ENCODE assay signal across 8 mouse cellular contexts in the genomic region with DNA sequence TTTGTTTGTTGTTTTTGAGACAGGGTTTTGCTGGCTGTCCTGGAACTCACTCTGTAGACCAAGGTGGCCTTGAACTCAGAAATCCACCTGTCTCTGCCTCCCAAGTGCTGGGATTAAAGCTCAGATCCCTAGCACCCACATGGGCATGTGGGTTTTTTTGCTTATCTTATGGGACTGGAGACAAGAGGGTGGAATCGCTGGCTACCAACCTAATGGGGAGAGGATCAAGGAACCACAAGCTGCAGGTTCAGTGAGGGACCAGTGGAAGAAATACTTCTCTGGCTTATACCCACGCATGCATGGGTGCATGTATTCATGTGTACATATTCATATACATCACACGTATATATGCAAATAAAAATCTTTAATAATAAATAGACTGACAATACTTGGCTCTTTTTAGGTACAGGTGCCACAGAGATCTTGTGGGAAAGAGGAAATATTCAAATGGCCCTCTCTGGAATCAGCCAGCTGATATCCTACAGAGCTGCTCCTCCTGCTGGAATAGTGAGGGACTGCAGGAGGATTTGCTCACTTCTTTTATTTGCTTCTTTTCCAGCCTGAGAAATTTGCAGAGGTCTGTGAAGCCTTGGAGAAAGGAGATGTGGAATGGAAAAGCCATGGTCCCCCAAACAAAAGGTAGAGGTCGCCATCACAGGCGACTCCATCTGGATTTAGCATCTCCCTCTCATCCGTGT. TPM values are rescaled to one million over a fixed set of nuclear protein-coding genes. Genes with fewer than 3 reads are reported as not detected.
DNase-seq lines count a peak whose midpoint lies in the region; ATAC-seq and TF ChIP-seq lines count a peak whose summit lies in the region.

No protein-coding gene starts in this region.

- no peaks in the 10 kb centered on the region for H3K27me3 ChIP-seq in forebrain, postnatal 0 days (ENCODE audit: insufficient read depth, low read length)
- no peaks in the 10 kb centered on the region for H3K27me3 ChIP-seq in forebrain, embryonic 12.5 days
- H3K27me3 ChIP-seq in liver, postnatal 0 days (ENCODE audit: insufficient read depth, low read length): no peaks in the 10 kb centered on the region

- peak; percentile 79 for DNase-seq in forebrain, postnatal 0 days
- DNase-seq in testis, postnatal 10 days (ENCODE audit: low spot score): peak; percentile 80
- no peak for DNase-seq in testis, postnatal 14 days (ENCODE audit: low spot score)
- peak; percentile 74 to 84 for DNase-seq in cerebellum, postnatal 14 days
- DNase-seq in heart, postnatal 4 days: peak; percentile 73
- peak; percentile 62 for DNase-seq in liver, postnatal 0 days
- DNase-seq in right cerebral cortex, postnatal 10 days (ENCODE audit: low spot score in 2 of 2): peak; percentile 60 to 71

- no peak overlapping the region for H3K9ac ChIP-seq in forebrain, postnatal 0 days
- H3K9ac ChIP-seq in forebrain, embryonic 12.5 days: no peak overlapping the region
- no peak overlapping the region for H3K9ac ChIP-seq in liver, postnatal 0 days (replicated peaks)

- TF ChIP-seq EP300 in liver, postnatal 0 days (IDR thresholded peaks at IDR 0.05; ENCODE audit: low read depth): no peak

- H3K4me2 ChIP-seq in forebrain, postnatal 0 days (ENCODE audit: low read depth): no peak overlapping the region
- H3K4me2 ChIP-seq in forebrain, embryonic 12.5 days: no peak overlapping the region
- no peak overlapping the region for H3K4me2 ChIP-seq in liver, postnatal 0 days (ENCODE audit: low read depth, low read length)

- 68% methylated on average over 6 of the region's 6 CpGs for WGBS in forebrain, postnatal 0 days
- 58% methylated on average over 6 of the region's 6 CpGs for WGBS in forebrain, embryonic 12.5 days
- 66% methylated on average over 6 of the region's 6 CpGs for WGBS in liver, postnatal 0 days (ENCODE audit: insufficient replicate concordance)

- no peak overlapping the region for H3K27ac ChIP-seq in forebrain, postnatal 0 days (ENCODE audit: low read depth, low read length)
- H3K27ac ChIP-seq in forebrain, embryonic 12.5 days: no peak overlapping the region
- H3K27ac ChIP-seq in liver, postnatal 0 days (ENCODE audit: low read depth): no peak overlapping the region

- no peaks in the 10 kb centered on the region for H3K9me3 ChIP-seq in forebrain, postnatal 0 days (ENCODE audit: low read length)
- no peaks in the 10 kb centered on the region for H3K9me3 ChIP-seq in forebrain, embryonic 12.5 days
- no peaks in the 10 kb centered on the region for H3K9me3 ChIP-seq in liver, postnatal 0 days (ENCODE audit: low read length)

- H3K4me1 ChIP-seq in forebrain, postnatal 0 days (ENCODE audit: insufficient read depth): no peaks in the 10 kb centered on the region
- H3K4me1 ChIP-seq in forebrain, embryonic 12.5 days: no peaks in the 10 kb centered on the region
- no peaks in the 10 kb centered on the region for H3K4me1 ChIP-seq in liver, postnatal 0 days (ENCODE audit: insufficient read depth)

- TF ChIP-seq CTCF in forebrain, postnatal 0 days (IDR thresholded peaks at IDR 0.05; ENCODE audit: low read depth): peak; percentile 85
- peak; percentile 86 for TF ChIP-seq CTCF in liver, postnatal 0 days (IDR thresholded peaks at IDR 0.05; ENCODE audit: low read depth)

- H3K4me3 ChIP-seq in forebrain, postnatal 0 days (ENCODE audit: low read depth, low read length): no peak overlapping the region
- H3K4me3 ChIP-seq in forebrain, embryonic 12.5 days (replicated peaks): no peak overlapping the region
- H3K4me3 ChIP-seq in liver, postnatal 0 days (ENCODE audit: low read depth, low read length): no peak overlapping the region

- H3K36me3 ChIP-seq in forebrain, postnatal 0 days (ENCODE audit: insufficient read depth): peaks cover 57% of the 10 kb centered on the region
- H3K36me3 ChIP-seq in forebrain, embryonic 12.5 days (replicated peaks): peaks cover 72% of the 10 kb centered on the region
- peaks cover 40% of the 10 kb centered on the region for H3K36me3 ChIP-seq in liver, postnatal 0 days (replicated peaks; ENCODE audit: insufficient read depth, low read length)

- 0 out of 2 replicates have a peak, but pooled peaks have one; percentile 29 for ATAC-seq in forebrain, postnatal 0 days
- ATAC-seq in forebrain, embryonic 12.5 days (ENCODE audit: low FRiP score): no peak
- no peak for ATAC-seq in liver, postnatal 0 days

RNA-seq across cellular contexts. Expression of gene Ogfod1, which starts 20.3 kb away (rescaled TPM):
- total RNA-seq in forebrain, postnatal 0 days (2014; rRNA removed): 15.4 and 17.9 TPM in 2 replicates
- polyA plus RNA-seq in forebrain, postnatal 0 days (2015; fragmentation: Nextera tagmentation; extraction: Ambion mirVana): 5.3 and 8.2 TPM in 2 replicates
- polyA plus RNA-seq in forebrain, embryonic 12.5 days (2016; fragmentation: Nextera tagmentation; extraction: Ambion mirVana): 15.0 and 15.9 TPM in 2 replicates
- total RNA-seq in heart, postnatal 4 days (2021): 10 to 100 TPM; 18.1 to 20.4 TPM
- 3.5 and 3.9 TPM in 2 replicates for polyA plus RNA-seq in liver, postnatal 0 days (2015; fragmentation: Nextera tagmentation; extraction: Ambion mirVana)

RNA-seq across cellular contexts. Expression of gene Nudt21, which starts 20.5 kb away (rescaled TPM):
- total RNA-seq in forebrain, postnatal 0 days (2014; rRNA removed): 107 and 110 TPM in 2 replicates
- 104 and 131 TPM in 2 replicates for polyA plus RNA-seq in forebrain, postnatal 0 days (2015; fragmentation: Nextera tagmentation; extraction: Ambion mirVana)
- polyA plus RNA-seq in forebrain, embryonic 12.5 days (2016; fragmentation: Nextera tagmentation; extraction: Ambion mirVana): 205 and 206 TPM in 2 replicates
- 10 to 100 TPM; 55.0 to 56.1 TPM for total RNA-seq in heart, postnatal 4 days (2021)
- polyA plus RNA-seq in liver, postnatal 0 days (2015; fragmentation: Nextera tagmentation; extraction: Ambion mirVana): 52.6 and 59.8 TPM in 2 replicates

RNA-seq across cellular contexts. Expression of gene Bbs2, which starts 41.4 kb away (rescaled TPM):
- 21.1 and 22.6 TPM in 2 replicates for total RNA-seq in forebrain, postnatal 0 days (2014; rRNA removed)
- 8.9 and 14.9 TPM in 2 replicates for polyA plus RNA-seq in forebrain, postnatal 0 days (2015; fragmentation: Nextera tagmentation; extraction: Ambion mirVana)
- polyA plus RNA-seq in forebrain, embryonic 12.5 days (2016; fragmentation: Nextera tagmentation; extraction: Ambion mirVana): 18.1 and 23.4 TPM in 2 replicates
- 1 to 10 TPM; 6.7 to 7.1 TPM for total RNA-seq in heart, postnatal 4 days (2021)
- 1.5 and 1.8 TPM in 2 replicates for polyA plus RNA-seq in liver, postnatal 0 days (2015; fragmentation: Nextera tagmentation; extraction: Ambion mirVana)

RNA-seq across cellular contexts. Expression of gene Amfr, which starts 44.7 kb away (rescaled TPM):
- total RNA-seq in forebrain, postnatal 0 days (2014; rRNA removed): 163 and 217 TPM in 2 replicates
- polyA plus RNA-seq in forebrain, postnatal 0 days (2015; fragmentation: Nextera tagmentation; extraction: Ambion mirVana): 82.8 and 90.2 TPM in 2 replicates
- 66.3 and 68.5 TPM in 2 replicates for polyA plus RNA-seq in forebrain, embryonic 12.5 days (2016; fragmentation: Nextera tagmentation; extraction: Ambion mirVana)
- 100 to 1,000 TPM; 134 to 137 TPM for total RNA-seq in heart, postnatal 4 days (2021)
- polyA plus RNA-seq in liver, postnatal 0 days (2015; fragmentation: Nextera tagmentation; extraction: Ambion mirVana): 60.2 and 66.9 TPM in 2 replicates
